Mouse (Mus musculus) bone marrow macrophage, adult 2 months (primary cell): ENCODE measurements around the gene Slc34a3.

Experiments used
- CTCF ChIP-seq: IDR thresholded peaks from 2 replicates; pipeline ENCODE4 v1.5.1; 2012; ENCODE audit warnings: low read depth, mild to moderate bottlenecking, low read length, moderate library complexity
- POLR2A ChIP-seq: IDR thresholded peaks from 2 replicates; pipeline ENCODE4 v1.6.1; 2012; ENCODE audit warnings: mild to moderate bottlenecking, low read depth, low read length, borderline replicate concordance

DNA sequence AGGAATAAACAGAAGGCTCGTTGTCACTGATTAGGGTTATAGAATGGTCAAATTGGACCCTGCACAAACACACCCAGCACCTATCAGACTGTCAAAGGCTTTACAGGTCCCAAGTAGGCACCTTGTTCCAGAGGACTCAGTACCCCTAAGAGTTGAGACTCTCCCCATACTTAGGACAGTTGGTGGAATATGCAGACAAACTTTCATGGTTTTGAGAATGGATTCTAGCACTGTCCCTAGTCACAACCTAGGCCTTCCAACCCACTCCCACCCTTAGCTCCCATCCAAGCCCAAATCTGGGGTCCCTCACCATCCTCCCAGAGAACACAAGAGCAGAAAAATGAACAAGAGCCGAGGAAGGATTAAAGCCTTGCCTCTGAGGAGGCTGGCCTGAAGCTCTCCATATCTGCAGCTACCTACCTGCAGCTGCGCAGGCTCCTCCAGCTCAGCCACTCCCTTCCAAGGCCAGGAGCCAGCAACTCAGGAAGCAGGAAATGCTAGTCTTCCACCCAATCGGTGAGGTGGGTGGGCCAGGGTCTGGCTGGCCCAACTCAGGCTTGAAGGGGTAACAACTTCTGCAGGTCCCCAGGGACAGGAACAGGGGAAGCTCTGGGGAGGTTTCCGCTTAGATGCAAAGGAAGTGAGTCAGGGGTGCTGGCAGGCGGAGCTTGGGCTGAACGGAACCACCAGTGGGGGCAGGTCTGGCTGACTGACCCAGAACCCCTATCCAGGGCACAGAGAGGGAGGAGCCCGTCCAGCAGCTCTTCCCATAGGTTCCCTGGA, 37.8 kb downstream of the Slc34a3 start, which contains the start of gene Tor4a:
- TF ChIP-seq POLR2A = no peak
- no peak for TF ChIP-seq CTCF
